Mouse (Mus musculus): ENCODE measurements around the gene Nusap1. TPM values are rescaled to one million over a fixed set of nuclear protein-coding genes. Genes with fewer than 3 reads are reported as not detected.

Gene Nusap1
- polyA plus RNA-seq (2014; fragmentation: Nextera tagmentation; extraction: Ambion mirVana): 121 and 130 TPM in 2 replicates

DNA sequence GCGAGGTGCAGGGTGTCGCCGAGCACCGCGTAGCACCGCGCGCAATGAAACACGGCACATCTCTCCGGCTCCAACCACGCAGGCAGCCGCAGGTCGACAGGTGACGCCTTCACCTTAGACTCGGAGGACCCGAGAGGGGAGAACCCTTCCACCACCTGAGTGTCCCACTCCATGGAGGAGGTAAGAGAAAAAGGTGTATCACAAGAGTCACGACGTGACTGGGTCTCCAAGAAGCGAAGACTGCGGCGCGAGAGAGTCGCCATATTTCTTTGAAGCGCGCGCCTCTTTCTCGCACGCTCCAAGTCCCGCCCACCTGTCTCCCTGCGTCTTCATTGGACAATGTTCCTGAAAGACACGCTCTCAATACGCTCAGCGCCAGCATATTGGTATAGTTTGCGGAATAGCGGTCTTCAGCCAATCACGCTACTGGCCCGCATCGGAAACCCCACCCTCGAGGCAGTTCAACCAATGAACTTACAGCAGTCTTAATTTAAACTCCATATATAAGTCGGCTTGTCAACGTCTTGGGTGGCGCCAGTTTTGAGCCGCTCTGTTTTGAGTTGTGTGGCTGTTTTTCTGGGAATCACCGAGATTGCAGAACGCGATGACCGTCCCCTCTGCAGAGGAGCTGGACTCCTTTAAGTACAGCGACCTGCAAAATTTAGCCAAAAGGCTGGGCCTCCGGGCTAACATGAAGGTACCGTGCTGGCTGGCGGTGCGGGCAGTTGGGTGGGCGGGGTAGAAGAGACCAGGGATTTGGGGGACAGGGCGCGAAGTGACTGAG is at the start of gene Nusap1, which contains the start of gene Oip5:
Nusap1 (plus strand) TSS at position 100 of the 784 bp plus-strand sequence.
Oip5 (minus strand) TSS at position 271 of the 784 bp plus-strand sequence.
- Histone ChIP-seq H3K4me2 (peak within 1 kb of the TSS; percentile 79), H3K4me3 (ENCODE audit: low read depth, low read length) (peak within 1 kb of the TSS; percentile 79), H3K9me3 (ENCODE audit: control insufficient read depth, low read length) (no peaks in the 10 kb centered on the region), H3K27me3 (ENCODE audit: control insufficient read depth, insufficient read depth, low read length) (no peaks in the 10 kb centered on the region), H3K27ac (ENCODE audit: low read depth, low read length) (no peak within 1 kb of the TSS; the same call in 1 of the 2 replicates), H3K4me1 (ENCODE audit: control insufficient read depth, insufficient read depth, low read length) (peaks cover 19% of the 10 kb centered on the region), H3K9ac (ENCODE audit: low read length) (peak within 1 kb of the TSS; percentile 83), H3K36me3 (ENCODE audit: control insufficient read depth, insufficient read depth, low read length) (no peaks in the 10 kb centered on the region)
- ATAC-seq (ENCODE audit: low FRiP score): peak; percentile 100
- peak; percentile 98 for DNase-seq (ENCODE audit: low spot score, missing footprints)
- under 1% methylated on average over 55 of the region's 55 CpGs for WGBS

DNA sequence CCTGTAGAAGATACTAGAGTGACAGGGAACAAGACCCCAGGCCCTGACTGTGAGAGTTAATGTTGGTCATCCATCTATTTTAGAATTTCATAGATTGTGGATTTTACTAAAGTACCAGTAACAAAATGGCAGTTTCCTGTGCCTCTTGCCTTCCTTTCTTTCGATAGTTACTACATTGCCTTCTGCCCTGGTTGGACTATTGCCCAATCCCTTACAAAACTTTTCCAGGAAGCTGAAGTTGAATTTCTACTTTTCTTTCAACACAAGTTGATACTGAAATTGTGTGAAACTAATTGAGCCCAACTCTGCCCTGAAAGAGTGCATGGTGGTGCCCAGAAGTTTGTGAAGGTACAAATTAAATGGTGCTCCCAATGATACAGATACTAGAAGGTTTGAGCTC is 45.6 kb upstream of the Nusap1 start:
- Histone ChIP-seq H3K4me3 (ENCODE audit: low read depth, low read length) (no peak overlapping the region), H3K4me1 (ENCODE audit: control insufficient read depth, insufficient read depth, low read length) (no peaks in the 10 kb centered on the region), H3K27me3 (ENCODE audit: control insufficient read depth, insufficient read depth, low read length) (no peaks in the 10 kb centered on the region), H3K36me3 (ENCODE audit: control insufficient read depth, insufficient read depth, low read length) (no peaks in the 10 kb centered on the region), H3K27ac (ENCODE audit: low read depth, low read length) (no peak overlapping the region), H3K4me2 (no peak overlapping the region), H3K9ac (ENCODE audit: low read length) (no peak overlapping the region), H3K9me3 (ENCODE audit: control insufficient read depth, low read length) (no peaks in the 10 kb centered on the region)
- 94% methylated on average over 1 of the region's 1 CpGs for WGBS
- ATAC-seq (ENCODE audit: low FRiP score): no peak
- no peak for DNase-seq (ENCODE audit: low spot score, missing footprints)

DNA sequence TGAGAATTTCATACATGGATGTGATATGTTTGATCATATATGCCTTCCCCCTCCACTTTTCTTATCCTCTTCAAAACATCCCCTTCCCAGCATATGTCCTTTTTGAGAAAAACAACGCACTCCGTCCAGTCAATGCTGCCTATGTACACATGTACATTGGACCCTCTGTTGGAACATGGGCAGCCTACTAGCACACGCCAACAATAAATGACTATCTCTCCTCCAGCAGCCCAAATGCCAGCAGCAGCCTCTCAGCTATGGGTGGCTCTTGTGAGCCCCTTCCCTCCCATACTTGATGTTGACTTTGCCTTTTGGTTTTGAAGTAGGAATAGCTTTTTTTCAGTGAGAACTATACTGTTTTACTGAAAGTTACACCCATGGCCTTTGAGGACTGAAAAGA is 36.5 kb upstream of the Nusap1 start:
- H3K9me3 ChIP-seq (ENCODE audit: control insufficient read depth, low read length): no peaks in the 10 kb centered on the region
- H3K27ac ChIP-seq (ENCODE audit: low read depth, low read length): no peak overlapping the region
- no peak overlapping the region for H3K4me2 ChIP-seq
- no peak overlapping the region for H3K4me3 ChIP-seq (ENCODE audit: low read depth, low read length)
- DNase-seq (ENCODE audit: low spot score, missing footprints) (no peak), ATAC-seq (ENCODE audit: low FRiP score) (no peak)
- no peaks in the 10 kb centered on the region for H3K27me3 ChIP-seq (ENCODE audit: control insufficient read depth, insufficient read depth, low read length)
- no peak overlapping the region for H3K9ac ChIP-seq (ENCODE audit: low read length)
- 97% methylated on average over 3 of the region's 3 CpGs for WGBS
- no peaks in the 10 kb centered on the region for H3K36me3 ChIP-seq (ENCODE audit: control insufficient read depth, insufficient read depth, low read length)
- H3K4me1 ChIP-seq (ENCODE audit: control insufficient read depth, insufficient read depth, low read length): no peaks in the 10 kb centered on the region

DNA sequence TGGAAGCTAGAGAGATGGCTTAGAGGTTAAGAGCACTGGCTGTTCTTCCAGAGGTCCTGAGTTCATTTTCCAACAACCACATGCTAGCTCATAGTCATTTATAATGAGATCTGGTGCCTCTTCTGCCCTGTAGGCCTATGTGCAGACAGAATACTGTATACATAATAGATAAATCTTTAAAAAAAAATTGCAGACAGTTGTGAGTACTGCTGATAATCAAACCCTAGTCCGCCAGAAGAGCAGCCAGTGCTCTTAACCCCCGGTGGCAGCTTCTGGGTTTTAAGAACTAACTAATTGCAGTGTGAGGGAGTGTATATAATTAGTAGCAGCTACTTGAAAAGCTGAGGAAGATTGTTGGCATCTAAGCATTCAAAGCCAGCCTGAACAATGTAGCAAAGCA is 34.7 kb upstream of the Nusap1 start:
- no peaks in the 10 kb centered on the region for H3K27me3 ChIP-seq (ENCODE audit: control insufficient read depth, insufficient read depth, low read length)
- H3K9me3 ChIP-seq (ENCODE audit: control insufficient read depth, low read length): no peaks in the 10 kb centered on the region
- no peak overlapping the region for H3K4me3 ChIP-seq (ENCODE audit: low read depth, low read length)
- H3K4me1 ChIP-seq (ENCODE audit: control insufficient read depth, insufficient read depth, low read length): no peaks in the 10 kb centered on the region
- no peak for ATAC-seq (ENCODE audit: low FRiP score)
- no peaks in the 10 kb centered on the region for H3K36me3 ChIP-seq (ENCODE audit: control insufficient read depth, insufficient read depth, low read length)
- no peak overlapping the region for H3K27ac ChIP-seq (ENCODE audit: low read depth, low read length)
- WGBS: 78% methylated on average over 2 of the region's 2 CpGs
- H3K4me2 ChIP-seq: no peak overlapping the region
- H3K9ac ChIP-seq (ENCODE audit: low read length): no peak overlapping the region
- DNase-seq (ENCODE audit: low spot score, missing footprints): no peak

DNA sequence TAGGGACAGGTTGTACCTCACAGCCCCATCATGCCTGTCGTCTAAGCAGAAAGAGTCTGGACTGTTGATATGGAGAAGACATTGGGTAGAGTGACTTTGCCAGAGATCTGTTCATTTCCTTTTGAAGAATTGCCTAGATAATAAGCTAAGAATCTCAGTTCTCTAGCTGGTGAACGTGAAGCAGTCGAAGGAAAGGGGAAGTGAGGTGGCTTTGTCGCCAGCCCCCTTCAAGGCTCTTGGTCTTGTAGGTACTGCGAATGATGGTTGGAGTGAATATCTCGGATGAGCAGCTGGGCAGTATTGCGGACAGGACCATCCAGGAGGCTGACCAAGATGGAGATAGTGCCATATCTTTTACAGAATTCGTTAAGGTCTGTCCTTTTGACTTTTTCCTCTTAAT is 33.8 kb upstream of the Nusap1 start:
- ATAC-seq (ENCODE audit: low FRiP score) (no peak), DNase-seq (ENCODE audit: low spot score, missing footprints) (no peak)
- H3K9me3 ChIP-seq (ENCODE audit: control insufficient read depth, low read length): no peaks in the 10 kb centered on the region
- H3K27me3 ChIP-seq (ENCODE audit: control insufficient read depth, insufficient read depth, low read length): no peaks in the 10 kb centered on the region
- H3K4me3 ChIP-seq (ENCODE audit: low read depth, low read length): no peak overlapping the region
- no peak overlapping the region for H3K9ac ChIP-seq (ENCODE audit: low read length)
- WGBS: 91% methylated on average over 8 of the region's 8 CpGs
- no peaks in the 10 kb centered on the region for H3K36me3 ChIP-seq (ENCODE audit: control insufficient read depth, insufficient read depth, low read length)
- no peaks in the 10 kb centered on the region for H3K4me1 ChIP-seq (ENCODE audit: control insufficient read depth, insufficient read depth, low read length)
- no peak overlapping the region for H3K4me2 ChIP-seq
- H3K27ac ChIP-seq (ENCODE audit: low read depth, low read length): no peak overlapping the region

DNA sequence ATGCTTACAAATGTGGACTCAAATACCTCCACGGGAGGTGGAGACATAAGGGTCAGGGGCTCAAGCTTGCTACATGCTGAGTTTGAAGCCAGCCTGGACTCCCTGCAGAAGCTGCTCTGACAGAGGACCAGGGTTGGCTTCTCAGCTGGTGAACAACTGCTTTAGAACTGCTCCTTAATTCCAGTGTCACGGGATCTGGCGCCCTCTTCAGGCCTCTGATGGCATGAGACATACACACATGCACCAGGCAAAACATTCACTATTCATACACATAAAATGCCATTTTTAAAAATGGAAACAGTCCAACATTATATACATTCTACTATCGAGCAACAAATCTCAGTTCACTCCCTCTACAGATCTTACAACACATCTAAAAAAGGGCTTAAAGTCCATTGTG is 30.7 kb upstream of the Nusap1 start:
- no peaks in the 10 kb centered on the region for H3K9me3 ChIP-seq (ENCODE audit: control insufficient read depth, low read length)
- no peak overlapping the region for H3K27ac ChIP-seq (ENCODE audit: low read depth, low read length)
- H3K36me3 ChIP-seq (ENCODE audit: control insufficient read depth, insufficient read depth, low read length): no peaks in the 10 kb centered on the region
- peak; percentile 95 for DNase-seq (ENCODE audit: low spot score, missing footprints)
- ATAC-seq (ENCODE audit: low FRiP score): no peak
- H3K9ac ChIP-seq (ENCODE audit: low read length): no peak overlapping the region
- no peak overlapping the region for H3K4me3 ChIP-seq (ENCODE audit: low read depth, low read length)
- H3K4me1 ChIP-seq (ENCODE audit: control insufficient read depth, insufficient read depth, low read length): no peaks in the 10 kb centered on the region
- 13% methylated on average over 4 of the region's 4 CpGs for WGBS
- H3K27me3 ChIP-seq (ENCODE audit: control insufficient read depth, insufficient read depth, low read length): no peaks in the 10 kb centered on the region
- no peak overlapping the region for H3K4me2 ChIP-seq

DNA sequence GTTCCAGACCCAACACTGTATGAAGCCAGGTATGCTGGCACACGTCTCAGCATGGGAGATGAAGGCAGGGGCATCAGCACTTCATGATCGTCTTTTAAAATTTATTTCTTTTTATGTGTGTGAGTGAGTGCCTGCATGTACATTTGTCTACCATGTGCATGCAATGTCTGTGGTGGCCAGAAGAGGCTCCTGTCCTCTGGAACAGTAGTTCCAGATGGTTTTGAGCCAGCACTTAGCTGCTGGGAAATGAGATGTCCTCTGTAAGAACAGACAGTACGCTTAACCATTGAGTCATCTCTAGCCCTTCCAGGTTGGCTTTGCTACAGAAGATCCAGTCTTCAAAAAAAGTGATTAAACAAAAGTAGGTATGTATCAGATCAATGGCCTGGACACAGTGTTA is 26.9 kb upstream of the Nusap1 start:
- no peak overlapping the region for H3K4me2 ChIP-seq
- no peak overlapping the region for H3K9ac ChIP-seq (ENCODE audit: low read length)
- H3K27ac ChIP-seq (ENCODE audit: low read depth, low read length): no peak overlapping the region
- no peaks in the 10 kb centered on the region for H3K27me3 ChIP-seq (ENCODE audit: control insufficient read depth, insufficient read depth, low read length)
- ATAC-seq (ENCODE audit: low FRiP score): no peak
- no peaks in the 10 kb centered on the region for H3K9me3 ChIP-seq (ENCODE audit: control insufficient read depth, low read length)
- H3K4me1 ChIP-seq (ENCODE audit: control insufficient read depth, insufficient read depth, low read length): peaks cover 10% of the 10 kb centered on the region
- 91% methylated on average over 3 of the region's 3 CpGs for WGBS
- H3K4me3 ChIP-seq (ENCODE audit: low read depth, low read length): no peak overlapping the region
- H3K36me3 ChIP-seq (ENCODE audit: control insufficient read depth, insufficient read depth, low read length): no peaks in the 10 kb centered on the region
- DNase-seq (ENCODE audit: low spot score, missing footprints): no peak

DNA sequence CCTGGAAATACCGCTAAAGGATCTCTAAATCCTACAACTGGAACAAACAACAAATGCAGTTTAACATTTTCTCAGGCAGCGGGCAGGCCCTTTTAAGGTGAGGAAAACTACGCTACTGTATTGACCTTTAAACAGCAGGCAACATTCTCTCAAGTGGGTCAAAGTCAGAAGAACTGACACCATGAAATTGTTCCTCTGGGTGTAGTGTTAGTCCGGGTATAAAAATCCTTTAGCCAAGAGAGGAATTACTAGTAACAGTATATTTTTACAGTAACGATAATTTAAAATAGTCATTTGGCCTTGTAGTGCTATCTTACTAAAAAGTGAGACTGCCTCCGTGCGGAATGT is 24.4 kb upstream of the Nusap1 start:
- no peak for DNase-seq (ENCODE audit: low spot score, missing footprints)
- Histone ChIP-seq H3K27ac (ENCODE audit: low read depth, low read length) (peak overlapping the region; percentile 63; the same call in 1 of the 2 replicates), H3K36me3 (ENCODE audit: control insufficient read depth, insufficient read depth, low read length) (peaks cover 9% of the 10 kb centered on the region), H3K4me2 (peak overlapping the region; percentile 44), H3K9me3 (ENCODE audit: control insufficient read depth, low read length) (no peaks in the 10 kb centered on the region), H3K27me3 (ENCODE audit: control insufficient read depth, insufficient read depth, low read length) (no peaks in the 10 kb centered on the region), H3K4me1 (ENCODE audit: control insufficient read depth, insufficient read depth, low read length) (peaks cover 10% of the 10 kb centered on the region), H3K9ac (ENCODE audit: low read length) (peak overlapping the region; percentile 48), H3K4me3 (ENCODE audit: low read depth, low read length) (peak overlapping the region; percentile 97)
- peak; percentile 50 for ATAC-seq (ENCODE audit: low FRiP score)
- WGBS: 11% methylated on average over 7 of the region's 7 CpGs

DNA sequence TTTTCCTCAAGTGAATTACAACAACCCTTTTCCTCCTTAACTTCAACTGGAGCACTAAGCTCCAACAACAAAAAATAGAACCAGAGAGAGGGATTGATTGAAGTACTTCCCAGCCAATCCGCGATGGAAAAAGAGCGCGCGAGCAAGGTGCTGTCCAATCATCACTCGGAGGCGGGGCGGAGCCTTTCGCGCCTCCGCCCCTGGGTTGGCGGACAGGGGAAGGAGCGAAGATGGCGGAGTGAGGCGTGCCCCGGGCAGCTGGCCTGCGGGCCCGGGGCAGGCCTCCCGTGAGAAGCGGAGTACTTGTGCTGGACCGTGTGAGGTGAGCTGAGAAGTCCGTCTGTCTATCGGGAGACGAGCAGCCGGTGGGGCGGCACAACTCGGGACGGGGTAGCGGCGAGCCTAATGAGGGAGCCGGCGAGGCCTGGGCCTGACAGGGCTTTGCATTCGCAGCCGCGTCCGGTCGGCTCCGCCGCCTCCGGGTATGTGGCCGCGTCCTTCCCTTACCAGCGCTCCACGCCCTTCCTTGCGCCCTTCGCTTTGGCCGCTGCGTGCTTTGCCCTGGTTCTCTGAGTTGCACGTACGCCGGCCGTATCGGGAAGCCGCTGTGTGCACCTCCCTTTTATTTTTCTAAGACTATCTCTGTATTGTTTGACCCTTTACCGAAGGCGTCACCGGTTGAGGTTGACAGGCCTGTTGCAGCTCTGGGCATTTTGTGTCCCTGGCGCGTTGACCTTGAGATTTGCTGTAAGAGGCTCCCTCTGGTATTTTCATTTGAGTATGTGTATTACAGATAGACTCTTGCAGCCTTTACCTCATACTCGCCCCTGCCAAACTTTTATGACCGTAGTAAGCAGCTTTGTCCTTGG is 23.8 kb upstream of the Nusap1 start:
- Histone ChIP-seq H3K4me2 (peak overlapping the region; percentile 73), H3K9me3 (ENCODE audit: control insufficient read depth, low read length) (no peaks in the 10 kb centered on the region), H3K36me3 (ENCODE audit: control insufficient read depth, insufficient read depth, low read length) (peaks cover 9% of the 10 kb centered on the region), H3K27me3 (ENCODE audit: control insufficient read depth, insufficient read depth, low read length) (no peaks in the 10 kb centered on the region), H3K4me3 (ENCODE audit: low read depth, low read length) (peak overlapping the region; percentile 97), H3K27ac (ENCODE audit: low read depth, low read length) (peak overlapping the region; percentile 78), H3K9ac (ENCODE audit: low read length) (peak overlapping the region; percentile 99), H3K4me1 (ENCODE audit: control insufficient read depth, insufficient read depth, low read length) (peaks cover 10% of the 10 kb centered on the region)
- DNase-seq (ENCODE audit: low spot score, missing footprints) (peak; percentile 100), ATAC-seq (ENCODE audit: low FRiP score) (peak; percentile 97)
- WGBS: under 1% methylated on average over 57 of the region's 61 CpGs
